Mouse (Mus musculus) E14TG2a.4 (cell line): ENCODE results near the gene Mctp2.

ENCODE experiments used
- CTCF ChIP-seq: conservative IDR thresholded peaks from 2 replicates; pipeline ENCODE4 v1.5.1; 2014; ENCODE audit warnings: low read length
- POU5F1 ChIP-seq: IDR thresholded peaks from 2 replicates; pipeline ENCODE4 v1.6.1; 2014; ENCODE audit warnings: low read length, borderline replicate concordance

DNA sequence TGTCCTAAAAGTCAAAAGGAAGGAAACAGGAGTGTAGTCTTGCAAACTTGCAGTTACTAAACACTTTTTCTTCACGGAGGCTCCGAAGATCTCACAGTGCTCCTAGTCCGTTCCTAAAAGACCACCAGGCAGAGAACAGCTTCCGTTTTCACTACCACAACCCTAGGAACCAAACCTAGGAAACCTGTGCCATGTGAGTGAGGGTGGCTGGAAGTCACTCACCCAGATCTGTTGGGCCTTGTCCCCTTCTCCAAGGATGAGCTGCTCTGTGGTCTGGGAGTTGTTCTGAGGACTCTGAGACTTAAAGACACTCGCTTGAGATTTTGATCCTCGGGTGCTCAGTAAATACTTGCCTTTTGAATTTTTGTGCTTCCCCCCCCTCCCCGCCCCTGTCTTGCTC is 439 bp upstream of the Mctp2 start:
- no peak for TF ChIP-seq POU5F1
- TF ChIP-seq CTCF, result no peak
